Mouse (Mus musculus) layer of hippocampus, postnatal 25 days (tissue): ENCODE data around the gene Etnk1. TPM values are rescaled to one million over a fixed set of nuclear protein-coding genes. Genes with fewer than 3 reads are reported as not detected.
A peak's percentile ranks its signal among the peaks of the same experiment; 100 is the strongest.
"Not testable (repeated sequence)": the region's sequence is repeated elsewhere in the genome, so short reads cannot be mapped to it uniquely, and the experiment has no call there.

Experiments used
- DNase-seq, 2 experiments: peaks; one replicate each; pipeline ENCODE4 v3.0.0; 2022; ENCODE audit warnings: mixed read lengths in 2 of 2, low spot score in 1 of 2; ENCODE audit errors: extremely low spot score in 1 of 2
- total RNA-seq, 2 experiments: library from RNA; stranded (reverse); gene quantifications; 2 replicates each; pipeline ENCODE4 v1.2.3; 2021

Gene Etnk1
- total RNA-seq, 2 experiments from 2014 or later = 157 to 170 TPM

- DNase-seq = no peak
Observed at GRCm38 (mm10) chr6:143169385-143169784, 2.4 kb downstream of the Etnk1 start.

GRCm38 (mm10) chr6:143170166-143170960 is 3.3 kb downstream of the Etnk1 start:
- DNase-seq = no peak

GRCm38 (mm10) chr6:143171066-143171465 is 4.0 kb downstream of the Etnk1 start:
- DNase-seq = no peak

GRCm38 (mm10) chr6:143171781-143172465 is 4.9 kb downstream of the Etnk1 start:
- DNase-seq = no peak

GRCm38 (mm10) chr6:143172683-143173082 is 5.7 kb downstream of the Etnk1 start:
- DNase-seq = not testable (repeated sequence)

- no peak for DNase-seq
Observed at GRCm38 (mm10) chr6:143174226-143174625, 7.2 kb downstream of the Etnk1 start.

GRCm38 (mm10) chr6:143174906-143175656 is 8.1 kb downstream of the Etnk1 start:
- DNase-seq = peak in 1 of 2 experiments; percentile 31

- no peak for DNase-seq
Observed at GRCm38 (mm10) chr6:143176076-143176475, 9.1 kb downstream of the Etnk1 start.

GRCm38 (mm10) chr6:143176591-143176990 is 9.6 kb downstream of the Etnk1 start:
- no peak for DNase-seq

- no peak for DNase-seq
Observed at GRCm38 (mm10) chr6:143179181-143179580, 12.2 kb downstream of the Etnk1 start.

- DNase-seq = no peak
Observed at GRCm38 (mm10) chr6:143179733-143180132, 12.7 kb downstream of the Etnk1 start.

GRCm38 (mm10) chr6:143180511-143180910 is 13.5 kb downstream of the Etnk1 start:
- DNase-seq = no peak

GRCm38 (mm10) chr6:143184099-143184498 is 17.1 kb downstream of the Etnk1 start:
- DNase-seq = no peak

- DNase-seq = peak in 1 of 2 experiments; percentile 62
Observed at GRCm38 (mm10) chr6:143184745-143185144, 17.7 kb downstream of the Etnk1 start.

- DNase-seq = no peak
Observed at GRCm38 (mm10) chr6:143190838-143191476, 23.9 kb downstream of the Etnk1 start.

GRCm38 (mm10) chr6:143191477-143192098 is 24.6 kb downstream of the Etnk1 start:
- DNase-seq = no peak

GRCm38 (mm10) chr6:143192709-143193108 is 25.7 kb downstream of the Etnk1 start:
- no peak for DNase-seq

- no peak for DNase-seq
Observed at GRCm38 (mm10) chr6:143193166-143193565, 26.1 kb downstream of the Etnk1 start.

GRCm38 (mm10) chr6:143193641-143194040 is 26.6 kb downstream of the Etnk1 start:
- no peak for DNase-seq

GRCm38 (mm10) chr6:143197053-143197452 is 30.0 kb downstream of the Etnk1 start:
- no peak for DNase-seq
